13 mouse cellular contexts compared by ENCODE assay signal in genomic region chr12:40626521-40626920, GRCm38 (mm10).
DNase-seq lines count a peak whose midpoint lies in the region; ATAC-seq lines count a peak whose summit lies in the region.
"Had no signal": no experiment of that assay in that cellular context is flagged by ENCODE, and none has a peak within 500 bp of the region (broad histone marks: within the 10 kb centered on the region; RNA-seq: fewer than 3 reads in every experiment).

No protein-coding gene starts in this region.

- H3K4me1 ChIP-seq in liver, embryonic 13.5 days (replicated peaks) = no peaks in the 10 kb centered on the region
- H3K4me1 ChIP-seq in embryonic facial prominence, embryonic 10.5 days = peaks cover 7% of the 10 kb centered on the region
- H3K4me1 ChIP-seq: limb, embryonic 12.5 days had no signal

- intact Hi-C loops in heart, postnatal 14 days (cut with DNase I) = no loop called here

- DNase-seq in heart, adult 18-20 months = peak; percentile 7 to 45
- no peak for DNase-seq in heart, postnatal 14 days
- DNase-seq in urinary bladder, postnatal 14 days (ENCODE audit: low spot score) = peak; percentile 7
- no peak for DNase-seq in urinary bladder, postnatal 10 days (ENCODE audit: low spot score)
- DNase-seq in liver, embryonic 13.5 days = peak; percentile 0
- DNase-seq in testis, postnatal 14 days (ENCODE audit: low spot score) = no peak
- DNase-seq in spleen, postnatal 14 days (ENCODE audit: low spot score in 2 of 2) = no peak
- DNase-seq in embryonic facial prominence, embryonic 10.5 days (ENCODE audit: low spot score) = no peak
- DNase-seq: heart, postnatal 10 days; kidney, postnatal 36 days; midbrain, embryonic 14.5 days had no signal

- no peaks in the 10 kb centered on the region for H3K36me3 ChIP-seq in liver, embryonic 13.5 days
- peaks cover 4% of the 10 kb centered on the region; the same call in 1 of the 2 replicates for H3K36me3 ChIP-seq in embryonic facial prominence, embryonic 10.5 days (replicated peaks)

- 24% methylated on average over 1 of the region's 1 CpGs for WGBS in liver, embryonic 13.5 days (ENCODE audit: insufficient replicate concordance)
- 96% methylated on average over 1 of the region's 1 CpGs for WGBS in embryonic facial prominence, embryonic 10.5 days

- no peaks in the 10 kb centered on the region for H3K27me3 ChIP-seq in liver, embryonic 13.5 days
- H3K27me3 ChIP-seq in embryonic facial prominence, embryonic 10.5 days (replicated peaks; ENCODE audit: low read depth, poor library complexity, severe bottlenecking) = no peaks in the 10 kb centered on the region
- H3K27me3 ChIP-seq: limb, embryonic 12.5 days had no signal

- H3K4me3 ChIP-seq in liver, embryonic 13.5 days (replicated peaks) = no peak overlapping the region
- no peak overlapping the region for H3K4me3 ChIP-seq in embryonic facial prominence, embryonic 10.5 days
- H3K4me3 ChIP-seq: limb, embryonic 12.5 days had no signal

- H3K27ac ChIP-seq in liver, embryonic 13.5 days = no peak overlapping the region
- H3K27ac ChIP-seq in embryonic facial prominence, embryonic 10.5 days (replicated peaks) = no peak overlapping the region; the same call in 1 of the 2 replicates
- H3K27ac ChIP-seq: limb, embryonic 12.5 days had no signal

- H3K9ac ChIP-seq in liver, embryonic 13.5 days = no peak overlapping the region
- H3K9ac ChIP-seq: limb, embryonic 12.5 days had no signal

- H3K4me2 ChIP-seq in liver, embryonic 13.5 days = no peak overlapping the region
- H3K4me2 ChIP-seq: limb, embryonic 12.5 days had no signal

- no peak for ATAC-seq in liver, embryonic 13.5 days (ENCODE audit: low read depth)
- ATAC-seq: CD4-positive, CD25-positive, alpha-beta regulatory T cell, adult 4 months had no signal

- H3K9me3 ChIP-seq in liver, embryonic 13.5 days (replicated peaks) = no peaks in the 10 kb centered on the region
- no peaks in the 10 kb centered on the region for H3K9me3 ChIP-seq in embryonic facial prominence, embryonic 10.5 days
- H3K9me3 ChIP-seq: limb, embryonic 12.5 days had no signal

Comparison
In these comparisons a context has a peak if more than half of its experiments do, and no peak if none do; other contexts are left out.
1. DNase-seq: peak in heart, adult 18-20 months (2 of 2), urinary bladder, postnatal 14 days (single experiment) and liver, embryonic 13.5 days (single experiment); none in heart, postnatal 14 days (0 of 2), urinary bladder, postnatal 10 days (single experiment), testis, postnatal 14 days (single experiment), spleen, postnatal 14 days (0 of 2) and embryonic facial prominence, embryonic 10.5 days (single experiment).